Mouse (Mus musculus) layer of hippocampus, adult 8-10 months (tissue): ENCODE data around the gene Rrp1. TPM values are rescaled to one million over a fixed set of nuclear protein-coding genes. Genes with fewer than 3 reads are reported as not detected.
"Not testable (repeated sequence)": the region's sequence is repeated elsewhere in the genome, so short reads cannot be mapped to it uniquely, and the experiment has no call there.

Experiments used
- DNase-seq, 2 experiments: peaks; one replicate each; pipeline ENCODE4 v3.0.0; 2022; ENCODE audit warnings: low spot score in 2 of 2
- total RNA-seq, 4 experiments: library from RNA; stranded (reverse); gene quantifications; 2 replicates each; pipeline ENCODE4 v1.2.4; 2022

Rrp1 gene
- total RNA-seq, 4 experiments from 2014 or later, result 323 to 359 (median 334) TPM

- DNase-seq, result no peak
Measured at GRCm38 (mm10) chr10:78385520-78385919, 27.3 kb downstream of the Rrp1 start.

GRCm38 (mm10) chr10:78383567-78383966, 29.3 kb downstream of the Rrp1 start:
- no peak for DNase-seq

- DNase-seq, result no peak
Measured at GRCm38 (mm10) chr10:78378516-78378915, 34.3 kb downstream of the Rrp1 start.

- DNase-seq, result no peak
Measured at GRCm38 (mm10) chr10:78372681-78373668, 39.9 kb downstream of the Rrp1 start.

- no peak for DNase-seq
Measured at GRCm38 (mm10) chr10:78371746-78372145, 41.1 kb downstream of the Rrp1 start.

- no peak for DNase-seq
Measured at GRCm38 (mm10) chr10:78367586-78367985, 45.3 kb downstream of the Rrp1 start.

- no peak for DNase-seq
Measured at GRCm38 (mm10) chr10:78366851-78367312, 46.0 kb downstream of the Rrp1 start.

- DNase-seq, result no peak
Measured at GRCm38 (mm10) chr10:78366195-78366834, 46.5 kb downstream of the Rrp1 start.

- no peak for DNase-seq
Measured at GRCm38 (mm10) chr10:78365555-78365954, 47.3 kb downstream of the Rrp1 start.

GRCm38 (mm10) chr10:78364106-78364505, 48.7 kb downstream of the Rrp1 start:
- DNase-seq, result no peak

- no peak for DNase-seq
Measured at GRCm38 (mm10) chr10:78363366-78363765, 49.5 kb downstream of the Rrp1 start.

- DNase-seq, result no peak
Measured at GRCm38 (mm10) chr10:78361951-78362350, 50.9 kb downstream of the Rrp1 start.

GRCm38 (mm10) chr10:78360290-78360711, 52.5 kb downstream of the Rrp1 start:
- DNase-seq, result no peak

- not testable (repeated sequence) for DNase-seq
Measured at GRCm38 (mm10) chr10:78358999-78359398, 53.8 kb downstream of the Rrp1 start.

GRCm38 (mm10) chr10:78358266-78358665, 54.6 kb downstream of the Rrp1 start:
- DNase-seq, result no peak

GRCm38 (mm10) chr10:78357742-78358141, 55.1 kb downstream of the Rrp1 start:
- no peak for DNase-seq

- DNase-seq, result no peak
Measured at GRCm38 (mm10) chr10:78355931-78356593, 56.8 kb downstream of the Rrp1 start.

GRCm38 (mm10) chr10:78353196-78353595, 59.6 kb downstream of the Rrp1 start:
- DNase-seq, result no peak

- DNase-seq, result no peak
Measured at GRCm38 (mm10) chr10:78352666-78353030, 60.2 kb downstream of the Rrp1 start.

- peak in 1 of 2 experiments; percentile 43 for DNase-seq
Measured at GRCm38 (mm10) chr10:78351887-78352665, 60.8 kb downstream of the Rrp1 start, which contains the start of gene Agpat3. Gene Agpat3, minus strand, starts transcription at chr10:78352489.

GRCm38 (mm10) chr10:78351564-78351886, 61.3 kb downstream of the Rrp1 start:
- no peak for DNase-seq
